Mouse (Mus musculus) G1E (cell line): ENCODE data around the gene Armh3.

Source experiments
- CTCF ChIP-seq: IDR thresholded peaks from 2 replicates; pipeline ENCODE4 v1.5.1; 2012; ENCODE audit warnings: low read depth, low read length, inconsistent platforms, mixed read lengths
- GATA1 ChIP-seq: IDR thresholded peaks from 2 replicates; pipeline ENCODE4 v1.6.1; 2012; ENCODE audit warnings: borderline replicate concordance, low read length, inconsistent platforms, mixed read lengths
- POLR2AphosphoS5 ChIP-seq: IDR thresholded peaks from 2 replicates; pipeline ENCODE4 v1.6.1; 2012; ENCODE audit warnings: low read depth, low read length, inconsistent platforms; ENCODE audit not compliant: insufficient replicate concordance
- TAL1 ChIP-seq: conservative IDR thresholded peaks from 2 replicates; pipeline ENCODE4 v1.6.1; 2012; ENCODE audit warnings: low read depth, low read length, inconsistent platforms, mixed read lengths

GRCm38 (mm10) chr19:46047426-46047825 lies 49.1 kb upstream of the Armh3 start:
- no peak for TF ChIP-seq TAL1
- no peak for TF ChIP-seq GATA1
- no peak for TF ChIP-seq CTCF
- TF ChIP-seq POLR2AphosphoS5, result no peak
